Mouse (Mus musculus): Measurements from ENCODE around the gene Cd81. TPM values are rescaled to one million over a fixed set of nuclear protein-coding genes. Genes with fewer than 3 reads are reported as not detected.
A peak's percentile ranks its signal among the peaks of the same experiment; 100 is the strongest.

Gene Cd81
- polyA plus RNA-seq, 1 experiment from 2014 or later: 152 TPM

DNA sequence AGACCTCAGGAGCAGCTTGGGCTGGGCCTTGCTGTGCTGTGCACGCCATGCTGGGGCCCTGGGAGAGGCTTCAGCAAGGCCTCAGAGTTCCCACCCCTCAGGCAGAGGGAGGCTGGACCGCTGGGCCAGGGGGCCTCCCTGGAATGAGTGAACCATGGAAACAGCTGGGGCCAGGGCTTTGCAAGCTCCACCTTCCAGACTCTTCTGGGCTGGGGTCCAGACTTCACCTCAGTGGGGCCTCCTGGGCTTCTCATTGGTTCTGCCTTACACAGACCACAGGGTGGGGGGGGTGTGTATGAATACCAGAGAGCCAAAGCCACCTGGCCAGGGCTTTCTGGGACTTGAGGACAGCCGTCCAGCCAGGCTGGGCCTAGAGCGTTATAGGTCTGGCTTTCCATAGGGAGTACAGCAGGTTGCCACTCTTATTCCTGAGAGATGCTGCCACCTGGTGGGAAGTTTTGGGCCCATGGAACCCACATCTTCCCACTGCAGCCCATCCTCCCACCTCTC lies 34.6 kb downstream of the Cd81 start:
- Histone ChIP-seq H3K4me2 (ENCODE audit: low read depth, low read length) (no peak overlapping the region), H3K4me3 (ENCODE audit: low read depth, low read length) (no peak overlapping the region), H3K4me1 (ENCODE audit: control insufficient read depth, low read depth, low read length) (no peaks in the 10 kb centered on the region), H3K27ac (ENCODE audit: low read length) (no peak overlapping the region), H3K36me3 (ENCODE audit: control insufficient read depth, insufficient read depth) (no peaks in the 10 kb centered on the region), H3K27me3 (ENCODE audit: control insufficient read depth, insufficient read depth, low read depth, low read length) (no peaks in the 10 kb centered on the region), H3K9me3 (replicated peaks; ENCODE audit: control insufficient read depth, low read length) (no peaks in the 10 kb centered on the region), H3K9ac (ENCODE audit: low read depth, low read length) (no peak overlapping the region)
- WGBS (ENCODE audit: insufficient replicate concordance): 52% methylated on average over 4 of the region's 4 CpGs
- no peak for ATAC-seq (ENCODE audit: low read depth)

DNA sequence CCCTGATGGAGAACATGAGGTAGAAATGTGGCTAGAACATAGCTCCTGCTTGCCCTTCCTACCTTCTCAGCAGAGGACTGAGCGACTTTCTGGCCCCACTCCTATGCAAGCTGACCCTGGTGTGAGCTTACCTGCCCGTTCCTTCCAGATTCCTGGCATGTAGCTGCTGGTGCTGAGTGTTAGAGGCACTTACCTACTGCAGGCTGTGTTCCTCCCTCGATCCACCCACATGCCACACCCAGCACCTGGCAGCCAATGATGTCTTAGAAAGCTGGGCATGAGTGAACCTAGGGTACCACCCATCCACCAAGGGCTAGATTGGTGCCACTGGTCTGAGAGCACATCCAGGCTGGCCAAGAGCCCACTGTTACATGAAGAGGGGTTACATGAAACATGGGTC lies 41.3 kb downstream of the Cd81 start:
- H3K4me1 ChIP-seq (ENCODE audit: control insufficient read depth, low read depth, low read length): no peaks in the 10 kb centered on the region
- H3K9ac ChIP-seq (ENCODE audit: low read depth, low read length): no peak overlapping the region
- H3K4me2 ChIP-seq (ENCODE audit: low read depth, low read length): no peak overlapping the region
- no peaks in the 10 kb centered on the region for H3K9me3 ChIP-seq (replicated peaks; ENCODE audit: control insufficient read depth, low read length)
- H3K4me3 ChIP-seq (ENCODE audit: low read depth, low read length): no peak overlapping the region
- WGBS (ENCODE audit: insufficient replicate concordance): 44% methylated on average over 3 of the region's 3 CpGs
- H3K27me3 ChIP-seq (ENCODE audit: control insufficient read depth, insufficient read depth, low read depth, low read length): no peaks in the 10 kb centered on the region
- no peak overlapping the region for H3K27ac ChIP-seq (ENCODE audit: low read length)
- H3K36me3 ChIP-seq (ENCODE audit: control insufficient read depth, insufficient read depth): no peaks in the 10 kb centered on the region
- ATAC-seq (ENCODE audit: low read depth): no peak

DNA sequence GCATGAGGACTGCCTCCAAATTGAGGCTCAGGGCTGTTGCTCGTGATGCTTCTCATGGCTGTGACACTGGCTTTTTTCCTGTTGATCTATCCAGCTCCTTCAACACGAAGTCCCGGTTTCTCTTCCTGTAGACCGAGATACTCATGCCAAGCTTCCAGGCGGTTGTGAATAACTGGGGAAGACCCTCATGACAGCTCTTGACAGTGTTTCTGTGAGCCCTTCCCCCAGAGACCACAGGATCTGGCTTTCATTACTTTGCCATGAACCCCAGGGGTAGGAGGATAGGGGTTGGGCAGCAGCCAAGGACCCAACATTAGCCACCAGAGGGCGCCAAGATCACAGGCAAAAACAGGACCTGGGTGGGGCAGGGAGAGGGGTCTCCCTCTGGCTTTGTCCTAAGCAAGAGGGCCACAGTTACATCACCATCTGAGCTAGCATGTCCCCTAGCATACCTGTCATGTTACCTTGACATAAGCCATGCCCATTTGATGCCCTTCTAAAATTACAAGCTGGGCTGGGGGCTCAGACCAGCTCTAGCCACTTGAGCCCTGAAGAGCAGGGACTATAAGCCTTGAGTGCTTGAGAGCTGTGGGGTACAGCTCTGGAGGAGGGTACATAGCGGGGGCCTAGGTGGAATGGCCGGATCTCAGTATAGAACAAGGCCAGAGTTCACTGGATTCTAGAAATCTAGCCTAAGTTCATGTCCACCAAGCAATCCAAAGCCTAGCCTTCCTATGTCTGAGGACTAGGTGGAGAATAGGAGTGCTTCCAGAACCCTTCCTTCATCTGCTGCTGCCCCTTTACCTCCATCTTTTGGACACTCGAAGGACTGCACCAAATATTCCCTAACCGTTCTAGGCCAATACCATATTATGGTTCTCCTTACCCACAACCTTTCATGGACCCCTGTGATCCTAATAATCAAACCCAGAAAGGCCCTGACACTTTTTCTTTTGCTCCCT lies 42.3 kb downstream of the Cd81 start, which contains the start of gene Trpm5:
Gene Trpm5 (minus strand): TSS at position 51 of the 962 bp plus-strand sequence.
- Histone ChIP-seq H3K4me2 (ENCODE audit: low read depth, low read length) (no peak within 1 kb of the TSS), H3K4me1 (ENCODE audit: control insufficient read depth, low read depth, low read length) (no peaks in the 10 kb centered on the region), H3K27me3 (ENCODE audit: control insufficient read depth, insufficient read depth, low read depth, low read length) (no peaks in the 10 kb centered on the region), H3K27ac (ENCODE audit: low read length) (no peak within 1 kb of the TSS), H3K36me3 (ENCODE audit: control insufficient read depth, insufficient read depth) (no peaks in the 10 kb centered on the region), H3K9me3 (replicated peaks; ENCODE audit: control insufficient read depth, low read length) (no peaks in the 10 kb centered on the region), H3K4me3 (ENCODE audit: low read depth, low read length) (no peak within 1 kb of the TSS), H3K9ac (ENCODE audit: low read depth, low read length) (no peak within 1 kb of the TSS)
- 36% methylated on average over 10 of the region's 10 CpGs for WGBS (ENCODE audit: insufficient replicate concordance)
- no peak for ATAC-seq (ENCODE audit: low read depth)

DNA sequence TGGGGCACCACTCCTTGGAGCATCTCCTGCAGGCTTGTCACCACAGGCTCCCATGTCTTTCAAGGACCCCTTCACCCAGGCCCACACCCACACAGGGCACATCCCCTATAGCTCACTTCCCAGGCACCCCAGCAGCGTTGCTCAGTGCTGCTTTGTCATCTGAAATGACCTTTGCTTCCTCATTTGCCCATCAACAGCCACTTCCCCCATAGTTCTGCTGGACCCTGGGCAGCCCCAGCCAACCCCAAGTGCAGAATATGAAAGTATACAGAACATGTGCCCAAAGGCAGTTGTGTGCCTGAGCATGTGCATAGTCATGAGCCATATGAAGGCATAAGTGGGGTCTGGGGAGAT lies 43.0 kb downstream of the Cd81 start:
- Histone ChIP-seq H3K9ac (ENCODE audit: low read depth, low read length) (no peak overlapping the region), H3K27ac (ENCODE audit: low read length) (no peak overlapping the region), H3K27me3 (ENCODE audit: control insufficient read depth, insufficient read depth, low read depth, low read length) (no peaks in the 10 kb centered on the region), H3K4me3 (ENCODE audit: low read depth, low read length) (no peak overlapping the region), H3K9me3 (replicated peaks; ENCODE audit: control insufficient read depth, low read length) (no peaks in the 10 kb centered on the region), H3K36me3 (ENCODE audit: control insufficient read depth, insufficient read depth) (no peaks in the 10 kb centered on the region), H3K4me1 (ENCODE audit: control insufficient read depth, low read depth, low read length) (no peaks in the 10 kb centered on the region), H3K4me2 (ENCODE audit: low read depth, low read length) (no peak overlapping the region)
- ATAC-seq (ENCODE audit: low read depth): no peak
- 10% methylated on average over 1 of the region's 1 CpGs for WGBS (ENCODE audit: insufficient replicate concordance)

DNA sequence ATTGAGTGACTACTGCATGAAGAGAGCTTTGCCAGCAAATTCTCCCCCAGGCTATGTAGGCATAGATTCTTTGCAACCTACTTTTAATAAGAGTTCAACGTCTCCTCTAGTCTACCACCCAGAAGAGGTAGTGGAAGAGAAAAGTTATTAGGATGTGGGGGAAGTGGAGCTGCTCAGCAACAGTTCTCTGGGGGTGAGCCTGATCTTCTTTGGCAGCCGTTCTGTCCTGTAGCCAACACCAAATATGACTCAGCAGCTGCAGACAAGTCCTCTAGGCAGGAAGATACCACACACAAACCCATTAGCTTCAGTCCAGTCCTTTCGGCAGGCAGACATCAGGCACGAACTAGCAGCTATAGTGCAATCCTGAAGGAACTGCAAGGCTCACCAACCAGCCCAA lies 48.2 kb downstream of the Cd81 start:
- Histone ChIP-seq H3K4me1 (ENCODE audit: control insufficient read depth, low read depth, low read length) (no peaks in the 10 kb centered on the region), H3K9ac (ENCODE audit: low read depth, low read length) (no peak overlapping the region), H3K36me3 (ENCODE audit: control insufficient read depth, insufficient read depth) (no peaks in the 10 kb centered on the region), H3K27ac (ENCODE audit: low read length) (no peak overlapping the region), H3K9me3 (replicated peaks; ENCODE audit: control insufficient read depth, low read length) (no peaks in the 10 kb centered on the region), H3K4me3 (ENCODE audit: low read depth, low read length) (no peak overlapping the region), H3K4me2 (ENCODE audit: low read depth, low read length) (no peak overlapping the region), H3K27me3 (ENCODE audit: control insufficient read depth, insufficient read depth, low read depth, low read length) (peaks cover 6% of the 10 kb centered on the region; the same call in 1 of the 2 replicates)
- 37% methylated on average over 4 of the region's 4 CpGs for WGBS (ENCODE audit: insufficient replicate concordance)
- no peak for ATAC-seq (ENCODE audit: low read depth)

DNA sequence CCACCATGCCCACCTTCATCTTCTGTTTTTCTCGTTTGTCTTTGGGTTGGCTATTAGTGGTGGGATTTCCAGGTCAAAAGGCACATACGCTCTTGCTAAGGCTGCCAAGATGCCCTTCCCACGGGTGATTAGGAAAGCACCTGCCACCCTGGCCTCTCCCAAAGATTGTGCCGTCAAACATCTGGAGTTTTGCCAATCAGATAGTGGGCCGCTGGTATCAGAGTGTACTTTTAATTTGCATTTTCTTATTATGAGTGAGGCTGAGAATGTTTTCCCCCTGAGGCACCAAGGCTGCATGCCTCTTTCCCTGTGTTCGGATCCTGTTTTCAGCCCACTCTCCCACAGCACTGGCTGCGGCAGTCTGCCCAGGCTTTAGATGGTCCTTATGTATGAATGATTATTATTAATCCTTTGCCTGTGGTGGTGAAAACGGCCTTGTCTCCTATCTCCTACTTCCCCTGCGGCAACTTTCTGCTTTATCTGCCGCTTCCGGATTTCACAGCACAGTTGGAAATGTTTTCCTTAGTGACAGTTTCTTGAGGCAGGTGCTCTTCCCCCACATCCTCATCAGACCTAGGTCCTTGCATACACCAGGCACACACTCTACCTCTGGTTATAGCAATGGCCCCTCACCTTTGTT lies 52.8 kb downstream of the Cd81 start:
- ATAC-seq (ENCODE audit: low read depth): no peak
- Histone ChIP-seq H3K4me1 (ENCODE audit: control insufficient read depth, low read depth, low read length) (no peaks in the 10 kb centered on the region; the same call in 1 of the 2 replicates), H3K36me3 (ENCODE audit: control insufficient read depth, insufficient read depth) (no peaks in the 10 kb centered on the region), H3K9ac (ENCODE audit: low read depth, low read length) (no peak overlapping the region), H3K27me3 (ENCODE audit: control insufficient read depth, insufficient read depth, low read depth, low read length) (peaks cover 43% of the 10 kb centered on the region), H3K9me3 (replicated peaks; ENCODE audit: control insufficient read depth, low read length) (no peaks in the 10 kb centered on the region), H3K27ac (ENCODE audit: low read length) (no peak overlapping the region), H3K4me2 (ENCODE audit: low read depth, low read length) (no peak overlapping the region), H3K4me3 (ENCODE audit: low read depth, low read length) (no peak overlapping the region)
- whole genome bisulfite sequencing (ENCODE audit: insufficient replicate concordance): 43% methylated on average over 11 of the region's 11 CpGs

DNA sequence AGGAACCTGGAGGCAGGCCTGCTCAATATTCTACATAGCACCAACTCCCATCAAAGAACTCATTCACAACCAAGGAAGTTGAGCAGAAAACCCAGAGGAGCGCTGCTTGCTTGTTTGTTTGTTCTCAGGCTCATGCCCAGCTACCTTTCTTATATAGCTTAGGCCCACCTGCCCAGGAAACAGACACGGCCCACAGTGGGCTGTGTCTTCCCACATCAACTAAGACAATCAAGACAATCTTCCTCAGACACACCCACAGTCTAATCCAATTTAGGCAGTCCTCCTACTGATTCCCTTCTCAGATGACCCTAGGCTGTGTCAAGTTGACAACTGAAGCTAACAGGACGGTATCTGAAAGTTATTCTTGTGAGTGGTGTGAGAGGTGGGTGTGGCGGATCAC lies 53.5 kb downstream of the Cd81 start, which contains the start of gene Kcnq1:
Gene Kcnq1 (plus strand): TSS at position 301 of the 400 bp plus-strand sequence.
- H3K27me3 ChIP-seq (ENCODE audit: control insufficient read depth, insufficient read depth, low read depth, low read length): peaks cover 43% of the 10 kb centered on the region
- H3K4me2 ChIP-seq (ENCODE audit: low read depth, low read length): peak within 1 kb of the TSS; percentile 55
- no peaks in the 10 kb centered on the region for H3K9me3 ChIP-seq (replicated peaks; ENCODE audit: control insufficient read depth, low read length)
- H3K27ac ChIP-seq (ENCODE audit: low read length): no peak within 1 kb of the TSS
- no peak for ATAC-seq (ENCODE audit: low read depth)
- WGBS (ENCODE audit: insufficient replicate concordance): 51% methylated on average over 4 of the region's 4 CpGs
- H3K4me1 ChIP-seq (ENCODE audit: control insufficient read depth, low read depth, low read length): no peaks in the 10 kb centered on the region; the same call in 1 of the 2 replicates
- no peaks in the 10 kb centered on the region for H3K36me3 ChIP-seq (ENCODE audit: control insufficient read depth, insufficient read depth)
- H3K9ac ChIP-seq (ENCODE audit: low read depth, low read length): no peak within 1 kb of the TSS
- peak within 1 kb of the TSS; percentile 39 for H3K4me3 ChIP-seq (ENCODE audit: low read depth, low read length)

DNA sequence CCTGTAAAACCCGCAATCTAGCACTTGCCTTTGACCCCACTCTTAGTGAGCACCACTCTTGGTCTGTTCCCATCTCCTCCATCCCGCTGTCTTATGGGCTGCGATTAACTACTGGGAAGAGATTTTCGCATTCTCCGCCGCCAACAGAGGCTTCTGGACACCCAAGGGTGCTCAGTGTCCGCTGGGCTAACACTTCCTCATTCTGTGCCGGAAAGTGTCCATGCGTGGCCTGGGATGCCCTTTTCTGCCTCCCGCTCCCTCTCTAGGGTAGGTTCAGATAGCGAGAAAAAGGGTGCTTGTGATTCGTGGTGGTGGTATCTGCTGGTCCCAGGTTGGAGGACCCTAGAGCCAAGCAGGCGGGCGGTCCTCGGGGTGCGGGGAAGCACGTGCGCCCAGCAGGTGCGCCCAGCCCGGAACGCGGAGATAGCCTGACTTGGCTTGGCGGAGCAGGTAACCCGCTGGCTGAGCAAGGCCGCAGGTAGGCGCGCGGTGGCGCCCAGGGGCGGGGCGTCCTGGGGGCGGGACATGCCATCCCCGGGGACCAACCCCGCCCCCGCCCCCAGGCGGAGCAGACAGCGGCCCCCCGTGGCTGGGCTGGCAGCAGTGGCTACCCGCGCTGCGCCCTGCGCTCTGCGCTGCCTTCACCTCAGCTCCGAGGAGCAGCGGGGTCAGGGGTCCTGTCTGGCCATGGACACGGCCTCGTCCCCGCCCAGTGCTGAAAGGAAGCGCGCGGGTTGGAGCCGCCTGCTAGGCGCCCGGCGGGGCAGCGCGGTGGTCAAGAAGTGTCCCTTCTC lies 54.3 kb downstream of the Cd81 start:
- H3K27ac ChIP-seq (ENCODE audit: low read length): no peak overlapping the region
- peak; percentile 25 for ATAC-seq (ENCODE audit: low read depth)
- 5% methylated on average over 52 of the region's 57 CpGs for WGBS (ENCODE audit: insufficient replicate concordance)
- H3K4me3 ChIP-seq (ENCODE audit: low read depth, low read length): peak overlapping the region; percentile 39
- H3K9ac ChIP-seq (ENCODE audit: low read depth, low read length): no peak overlapping the region
- no peaks in the 10 kb centered on the region for H3K36me3 ChIP-seq (ENCODE audit: control insufficient read depth, insufficient read depth)
- peak overlapping the region; percentile 55 for H3K4me2 ChIP-seq (ENCODE audit: low read depth, low read length)
- H3K4me1 ChIP-seq (ENCODE audit: control insufficient read depth, low read depth, low read length): no peaks in the 10 kb centered on the region; the same call in 1 of the 2 replicates
- peaks cover 43% of the 10 kb centered on the region for H3K27me3 ChIP-seq (ENCODE audit: control insufficient read depth, insufficient read depth, low read depth, low read length)
- H3K9me3 ChIP-seq (replicated peaks; ENCODE audit: control insufficient read depth, low read length): no peaks in the 10 kb centered on the region
